Mouse (Mus musculus) kidney, adult 2 months (tissue): ENCODE results near the gene Zfc3h1. TPM values are rescaled to one million over a fixed set of nuclear protein-coding genes. Genes with fewer than 3 reads are reported as not detected.

Experiments used
- DNase-seq: peaks from one replicate; pipeline ENCODE4 v3.0.0; 2021
- H3K27ac ChIP-seq: fragments of 200-500 bp; 2 replicates; pipeline ENCODE4 v1.5.1; 2012; ENCODE audit warnings: low read depth, low read length, control low read depth, inconsistent platforms; ENCODE audit not compliant: insufficient read depth
- H3K27me3 ChIP-seq: fragments of 200-500 bp; replicated peaks from 2 replicates; pipeline ENCODE4 v1.6.1; 2012; ENCODE audit warnings: mild to moderate bottlenecking, moderate library complexity, low read length, inconsistent platforms; ENCODE audit not compliant: control insufficient read depth, insufficient read depth
- H3K36me3 ChIP-seq: fragments of 200-500 bp; 2 replicates; pipeline ENCODE4 v1.6.1; 2012; ENCODE audit warnings: mild to moderate bottlenecking, moderate library complexity, low read length, inconsistent platforms; ENCODE audit not compliant: control insufficient read depth, insufficient read depth
- H3K4me1 ChIP-seq: fragments of 200-500 bp; 2 replicates; pipeline ENCODE4 v1.6.1; 2011; ENCODE audit warnings: low read length; ENCODE audit not compliant: control insufficient read depth, insufficient read depth
- H3K4me3 ChIP-seq: fragments of 200-500 bp; 2 replicates; pipeline ENCODE4 v1.5.1; 2011; ENCODE audit warnings: mild to moderate bottlenecking, low read depth, low read length, control low read depth; ENCODE audit not compliant: insufficient read depth
- CTCF ChIP-seq: fragments of 200-500 bp; conservative IDR thresholded peaks from 2 replicates; pipeline ENCODE4 v1.5.1; 2011; ENCODE audit warnings: low read depth, mild to moderate bottlenecking, control low read depth, low read length, moderate library complexity, mixed read lengths; ENCODE audit not compliant: insufficient read depth, insufficient read length
- POLR2A ChIP-seq: fragments of 200-500 bp; IDR thresholded peaks from one replicate; pipeline ENCODE4 v1.6.1; 2011; ENCODE audit warnings: low read depth, low read length, control low read depth
- WGBS: fragments of 180-500 bp; shearing (Covaris S2); methylation state at CpG from one replicate; pipeline ENCODE4 v1.1.7; 2018; 5-methylcytosine and 5-hydroxymethylcytosine counted together
- polyA plus RNA-seq: library from polyadenylated mRNA; depleted of rRNA; stranded (reverse); fragments of >200 nt; gene quantifications from 2 replicates; pipeline ENCODE4 v1.2.3, GENCODE M21; 2012

Zfc3h1 gene
- polyA plus RNA-seq, 1 experiment = 18.4 TPM

- no peak for TF ChIP-seq CTCF
- no peak for TF ChIP-seq POLR2A
- DNase-seq = peak; percentile 57
- Histone ChIP-seq H3K4me1 (peaks cover 2% of the 10 kb centered on the region), H3K4me3 (peak overlapping the region; percentile 92), H3K36me3 (peaks cover 2% of the 10 kb centered on the region; the same call in 1 of the 2 replicates), H3K27me3 (no peaks in the 10 kb centered on the region), H3K27ac (peak overlapping the region; percentile 77)
- 1% methylated on average over 97 of the region's 101 CpGs for WGBS
These were observed 551 bp downstream of the Zfc3h1 start for GRCm38 (mm10) chr10:115385018-115386002.

- Histone ChIP-seq H3K36me3 (peaks cover 9% of the 10 kb centered on the region), H3K4me3 (no peak overlapping the region), H3K4me1 (peaks cover 5% of the 10 kb centered on the region), H3K27ac (no peak overlapping the region), H3K27me3 (no peaks in the 10 kb centered on the region)
- no peak for TF ChIP-seq POLR2A
- no peak for TF ChIP-seq CTCF
- no peak for DNase-seq
- 82% methylated on average over 3 of the region's 3 CpGs for WGBS
These were observed 3.1 kb downstream of the Zfc3h1 start for GRCm38 (mm10) chr10:115387891-115388290.

GRCm38 (mm10) chr10:115391076-115391475 is 6.3 kb downstream of the Zfc3h1 start:
- peaks cover 10% of the 10 kb centered on the region for H3K36me3 ChIP-seq
- no peaks in the 10 kb centered on the region for H3K27me3 ChIP-seq
- TF ChIP-seq POLR2A = no peak
- TF ChIP-seq CTCF = no peak
- H3K4me3 ChIP-seq = no peak overlapping the region
- no peak overlapping the region for H3K27ac ChIP-seq
- peaks cover 5% of the 10 kb centered on the region for H3K4me1 ChIP-seq
- WGBS = 89% methylated on average over 4 of the region's 4 CpGs
- no peak for DNase-seq

GRCm38 (mm10) chr10:115391896-115392295 is 7.1 kb downstream of the Zfc3h1 start:
- Histone ChIP-seq H3K27ac (no peak overlapping the region), H3K4me3 (no peak overlapping the region), H3K27me3 (no peaks in the 10 kb centered on the region), H3K36me3 (peaks cover 12% of the 10 kb centered on the region), H3K4me1 (peaks cover 2% of the 10 kb centered on the region; the same call in 1 of the 2 replicates)
- TF ChIP-seq POLR2A (no peak), CTCF (no peak)
- no peak for DNase-seq
- WGBS = 85% methylated on average over 1 of the region's 1 CpGs

- peak; percentile 49 for DNase-seq
- TF ChIP-seq CTCF = peak; percentile 69
- no peak for TF ChIP-seq POLR2A
- WGBS = 63% methylated on average over 6 of the region's 6 CpGs
- Histone ChIP-seq H3K36me3 (peaks cover 19% of the 10 kb centered on the region), H3K27ac (no peak overlapping the region), H3K4me1 (no peaks in the 10 kb centered on the region), H3K27me3 (no peaks in the 10 kb centered on the region), H3K4me3 (no peak overlapping the region)
These were observed 21.6 kb downstream of the Zfc3h1 start for GRCm38 (mm10) chr10:115406393-115406792.

GRCm38 (mm10) chr10:115413496-115413895 is 28.7 kb downstream of the Zfc3h1 start:
- TF ChIP-seq CTCF = no peak
- TF ChIP-seq POLR2A = no peak
- Histone ChIP-seq H3K27ac (no peak overlapping the region), H3K36me3 (peaks cover 14% of the 10 kb centered on the region), H3K4me3 (no peak overlapping the region), H3K27me3 (no peaks in the 10 kb centered on the region), H3K4me1 (no peaks in the 10 kb centered on the region)
- 94% methylated on average over 2 of the region's 2 CpGs for WGBS
- no peak for DNase-seq

- Histone ChIP-seq H3K27me3 (no peaks in the 10 kb centered on the region), H3K4me3 (no peak overlapping the region), H3K36me3 (peaks cover 12% of the 10 kb centered on the region), H3K4me1 (no peaks in the 10 kb centered on the region), H3K27ac (no peak overlapping the region)
- WGBS = 70% methylated on average over 3 of the region's 3 CpGs
- TF ChIP-seq CTCF (no peak), POLR2A (no peak)
- DNase-seq = no peak
These were observed 29.3 kb downstream of the Zfc3h1 start for GRCm38 (mm10) chr10:115414056-115414455.
